Mouse (Mus musculus): ENCODE measurements at regions not wholly inside any gene's neighbourhood (a gene's known extent, or its start where the extent isn't known, plus 50 kb on each side); places are given as distances from the start of the nearest gene placed in this dataset.

DNA sequence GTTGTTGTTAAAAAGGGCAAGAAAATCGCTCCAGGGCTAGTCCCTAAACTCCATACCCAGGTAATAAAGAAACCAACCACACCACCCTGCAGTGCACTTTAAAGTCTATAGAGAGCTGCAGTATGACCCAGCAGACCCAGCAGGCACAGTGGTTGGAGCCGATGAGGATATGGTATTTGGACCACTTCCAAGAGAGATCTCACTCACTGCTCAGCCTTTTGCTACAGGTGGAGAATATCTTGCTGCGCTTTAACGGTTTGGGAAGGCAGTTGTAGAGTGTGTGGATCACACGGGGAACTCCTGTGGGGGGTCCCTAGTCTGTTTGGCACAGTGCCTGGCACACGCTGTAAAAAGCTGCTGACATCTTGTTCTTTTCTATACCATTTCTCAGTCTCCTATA, 145.9 kb downstream of the Foxo1 start:
- TF ChIP-seq CTCF (conservative IDR thresholded peaks at IDR 0.05; ENCODE audit: low read length) = no peak
- no peak for TF ChIP-seq NANOG (IDR thresholded peaks at IDR 0.05; ENCODE audit: borderline replicate concordance, low read length)
